Mouse (Mus musculus) granulocyte monocyte progenitor cell, adult 5-6 weeks (primary cell): ENCODE results near the gene Cux1. TPM values are rescaled to one million over a fixed set of nuclear protein-coding genes. Genes with fewer than 3 reads are reported as not detected.
"Not testable (repeated sequence)": the region's sequence is repeated elsewhere in the genome, so short reads cannot be mapped to it uniquely, and the experiment has no call there.

ENCODE experiments used
- ATAC-seq: replicated peaks from 2 replicates; pipeline ENCODE4 v1.8.0; 2016; ENCODE audit warnings: mild to moderate bottlenecking, moderate TSS enrichment, inconsistent platforms; ENCODE audit not compliant: poor library complexity, severe bottlenecking
- total RNA-seq, 2 experiments: library from RNA; stranded (forward) in 1 of 2; stranded (reverse) in 1 of 2; fragments of 200-712, 200-1000 nt in 1 of 2; fragments of >200 nt in 1 of 2; fragmentation: Nextera tagmentation in 1 of 2; gene quantifications; 2 replicates each; pipeline ENCODE4 v1.2.3; 2014 to 2017

The Cux1 gene
- total RNA-seq, 2 experiments from 2014 or later: 94.1 to 109 TPM

DNA sequence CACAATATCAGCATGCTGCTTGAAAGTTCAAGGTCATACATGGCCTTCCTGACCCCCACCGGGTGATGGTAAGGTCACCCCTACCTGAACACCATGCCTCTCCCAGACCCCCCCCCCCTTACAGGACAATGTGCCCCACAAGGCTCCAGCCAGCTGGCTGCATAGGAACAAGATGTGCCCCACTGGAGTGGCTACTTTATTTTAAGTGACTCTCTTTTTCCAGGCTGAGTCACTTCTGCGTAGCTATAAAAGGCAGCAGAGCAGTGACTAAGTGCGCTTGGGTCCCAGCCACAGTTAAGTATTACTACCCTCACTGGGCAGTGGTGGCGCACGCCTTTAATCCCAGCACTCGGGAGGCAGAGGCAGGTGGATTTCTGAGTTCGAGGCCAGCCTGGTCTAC, 86.7 kb downstream of the Cux1 start:
- ATAC-seq: no peak

DNA sequence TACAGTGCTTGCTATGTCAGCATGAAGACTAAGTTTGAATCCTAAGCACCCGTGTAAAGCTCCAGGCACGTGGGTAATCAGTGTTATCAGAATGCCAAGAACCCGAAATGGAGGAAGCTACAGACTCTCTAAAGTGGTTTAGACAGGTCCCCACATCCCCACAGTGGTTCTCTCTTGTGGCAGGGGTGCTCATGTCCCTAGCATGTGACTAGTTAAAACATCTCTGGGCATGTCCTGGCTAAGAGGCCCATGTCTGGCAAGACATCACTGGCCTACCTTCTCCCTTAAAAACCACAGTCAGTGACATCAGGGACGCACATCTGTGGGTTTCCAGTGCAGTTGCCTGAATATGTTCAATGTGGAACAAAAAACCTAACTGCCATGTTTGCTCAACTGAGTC, 87.5 kb downstream of the Cux1 start:
- ATAC-seq: peak; percentile 31

DNA sequence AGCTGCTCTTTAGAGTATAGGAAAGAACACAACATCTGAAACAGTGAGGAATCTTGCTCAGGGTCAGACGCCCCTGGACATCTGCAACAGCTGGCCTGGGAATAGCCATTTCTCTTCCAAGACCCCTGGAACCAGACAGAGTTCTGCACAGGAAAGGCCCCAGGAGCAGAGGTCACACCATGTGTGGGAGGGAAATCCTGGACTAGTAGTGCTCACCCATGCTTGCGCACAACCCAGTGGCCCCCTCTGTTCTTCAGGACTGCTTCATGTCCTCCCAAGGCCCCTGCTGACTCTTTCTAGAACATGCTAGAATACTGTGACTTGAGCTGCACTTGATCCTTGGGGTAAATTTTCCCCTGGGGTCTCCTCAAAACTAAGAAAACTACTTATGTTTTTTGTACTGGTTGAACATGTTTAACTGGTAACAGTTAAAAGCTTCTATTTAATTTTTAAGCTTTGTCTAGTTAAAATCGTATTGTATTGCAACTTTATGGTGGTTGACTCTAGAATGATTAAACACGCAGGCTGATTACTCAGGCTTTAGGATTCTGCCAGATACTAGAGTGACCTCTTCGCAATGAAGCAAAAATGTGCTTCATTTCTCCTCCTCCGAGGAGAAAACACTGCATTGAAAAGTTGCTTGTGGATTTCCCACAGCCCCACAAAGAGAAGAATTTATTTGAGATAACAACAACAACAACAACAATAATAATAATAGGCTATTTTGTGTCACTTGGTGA, 88.1 kb downstream of the Cux1 start:
- ATAC-seq: no peak

DNA sequence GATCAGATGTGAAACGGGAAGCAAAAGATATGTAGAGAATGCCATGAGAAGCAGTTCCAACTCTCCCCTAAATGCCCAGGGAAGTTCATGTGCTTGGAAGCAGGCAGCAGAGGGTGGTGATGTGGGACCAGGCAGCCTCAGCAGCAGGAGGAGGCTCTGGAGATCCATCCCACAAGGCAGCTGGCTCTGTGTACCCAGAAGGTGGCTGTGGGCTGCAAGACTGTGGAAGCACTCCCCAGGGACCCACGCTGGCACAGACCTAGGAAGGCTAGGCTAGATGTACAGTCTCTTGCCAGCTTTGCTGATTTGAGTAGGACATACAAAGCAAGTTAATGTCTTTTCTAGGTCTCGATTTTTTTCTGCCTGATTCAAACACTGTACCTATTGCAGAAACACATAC, 91.0 kb downstream of the Cux1 start:
- ATAC-seq: no peak

DNA sequence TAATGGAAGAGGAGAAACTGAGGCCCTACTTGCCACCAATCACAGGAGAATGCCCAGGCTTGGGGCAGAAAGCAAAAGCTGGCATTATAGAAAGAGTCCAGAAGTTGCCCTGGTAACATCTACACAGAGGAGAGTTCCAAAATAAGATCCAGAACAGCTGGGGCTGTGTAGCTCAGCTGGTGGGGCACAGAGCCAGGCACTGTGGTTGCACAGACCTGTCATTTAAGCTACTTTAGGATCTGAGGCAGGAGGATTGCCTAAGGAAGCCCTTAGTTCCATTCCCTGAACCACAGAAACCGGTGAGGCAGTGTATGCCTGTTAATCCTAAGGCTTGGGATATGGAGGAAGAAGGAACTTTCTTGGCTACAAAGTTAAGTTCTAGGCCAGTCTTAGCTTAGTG, 92.1 kb downstream of the Cux1 start:
- ATAC-seq: no peak

DNA sequence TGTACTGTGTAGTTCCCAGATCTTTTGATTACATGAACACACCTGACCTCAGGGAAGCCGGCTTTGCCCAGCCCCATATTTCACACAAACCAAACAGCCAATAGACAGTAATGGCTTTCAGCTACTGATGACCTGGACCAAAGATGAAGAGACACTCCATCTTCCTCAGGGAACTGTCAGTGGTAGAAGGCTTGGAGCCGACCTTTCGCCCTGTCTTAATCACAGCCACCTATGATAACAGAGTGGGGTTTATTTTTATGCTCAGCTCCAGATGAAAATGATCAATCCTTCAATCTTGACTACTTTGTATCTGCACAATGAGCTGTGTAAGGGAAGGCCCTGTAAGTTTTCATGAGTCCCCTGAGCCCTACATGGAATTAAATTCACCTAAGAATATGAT, 93.2 kb downstream of the Cux1 start:
- no peak for ATAC-seq

DNA sequence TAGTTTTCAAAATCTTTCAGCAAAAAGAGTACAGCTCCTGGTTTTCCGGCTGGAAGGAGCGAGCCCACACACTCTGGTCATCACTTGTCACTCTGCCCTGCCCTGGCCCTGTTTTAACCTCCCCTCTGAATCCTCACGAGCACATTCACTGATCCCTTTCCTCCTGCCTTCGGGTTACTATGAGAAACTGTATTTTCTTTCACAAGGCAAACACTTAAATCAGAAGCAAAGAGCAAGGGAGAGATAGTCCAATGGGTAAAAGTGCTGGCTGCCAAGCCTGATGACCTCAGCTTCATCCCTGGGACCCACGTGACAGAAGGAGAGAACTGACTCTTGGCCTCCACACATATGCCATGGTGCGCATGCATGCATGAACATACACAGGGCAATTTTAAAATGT, 94.0 kb downstream of the Cux1 start:
- no peak for ATAC-seq

DNA sequence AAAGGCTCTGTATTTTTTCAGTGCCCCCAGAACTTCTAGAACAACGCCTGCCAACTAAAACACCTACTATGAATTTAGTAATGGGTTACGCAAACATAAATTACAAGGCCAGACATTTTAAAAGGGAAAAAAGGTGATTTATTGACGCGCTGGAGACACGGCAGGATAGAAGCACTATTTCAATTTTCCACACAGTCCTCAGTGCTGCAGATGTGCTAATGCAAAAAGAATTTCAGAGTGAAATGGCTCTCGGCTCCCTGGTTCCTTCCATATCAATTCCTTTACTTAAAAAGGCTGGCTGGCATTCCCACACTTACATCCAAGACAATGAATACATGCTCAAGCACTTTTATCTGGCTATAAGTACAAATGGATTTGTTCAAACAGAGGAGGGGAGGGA, 94.4 kb downstream of the Cux1 start:
- ATAC-seq: no peak

DNA sequence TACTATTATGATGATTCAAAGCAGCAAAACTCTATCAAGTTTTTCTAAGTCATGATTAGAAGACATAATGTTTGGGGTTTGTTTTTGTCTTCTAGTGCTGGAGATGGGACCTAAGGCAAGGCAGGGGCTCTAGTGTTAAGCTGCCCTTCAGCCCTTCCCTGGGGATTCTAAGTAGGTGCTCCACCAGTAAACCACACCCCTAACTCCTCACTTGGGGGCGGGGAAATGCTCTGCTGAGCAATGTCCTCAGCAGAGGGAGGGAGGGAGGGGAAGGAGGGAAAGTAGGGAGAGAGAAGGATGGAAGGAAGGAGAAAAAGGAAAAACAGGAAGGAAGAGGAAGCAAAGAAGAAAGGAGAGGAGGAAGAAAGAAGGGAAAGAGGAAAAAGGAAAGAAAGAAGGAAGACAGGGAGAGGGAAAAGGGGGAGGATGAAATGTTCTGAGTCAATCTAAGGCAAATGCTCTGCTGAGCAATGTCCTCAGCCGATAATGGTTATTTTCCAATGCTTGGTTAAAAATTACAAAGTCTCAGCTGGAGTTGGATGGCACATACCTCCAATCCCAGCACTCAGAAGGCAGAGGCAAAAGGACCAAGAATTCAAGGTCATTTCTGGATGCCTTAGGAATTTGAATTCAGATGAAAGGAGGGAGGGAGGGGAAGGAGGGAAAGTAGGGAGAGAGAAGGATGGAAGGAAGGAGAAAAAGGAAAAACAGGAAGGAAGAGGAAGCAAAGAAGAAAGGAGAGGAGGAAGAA, 96.1 kb downstream of the Cux1 start:
- ATAC-seq: not testable (repeated sequence)

DNA sequence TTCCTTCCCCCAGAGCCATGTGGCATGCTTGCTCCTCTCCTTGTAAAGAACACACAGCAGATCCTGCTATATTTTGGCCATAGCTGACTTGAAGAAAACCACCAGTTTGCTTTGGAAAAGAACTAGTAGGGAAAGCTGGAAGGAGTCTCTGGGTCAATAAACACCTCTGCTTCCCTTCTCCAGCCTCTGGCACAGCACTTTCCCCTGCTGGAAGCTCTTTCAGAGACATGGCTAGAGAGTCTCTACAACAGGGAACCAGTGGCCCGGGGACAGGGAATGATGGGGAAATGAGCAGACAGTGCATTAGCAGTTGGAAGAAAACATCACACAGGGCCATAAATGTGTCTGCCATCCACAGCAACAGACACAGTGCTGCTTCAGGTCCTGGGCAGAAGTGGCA, 98.0 kb downstream of the Cux1 start:
- no peak for ATAC-seq

DNA sequence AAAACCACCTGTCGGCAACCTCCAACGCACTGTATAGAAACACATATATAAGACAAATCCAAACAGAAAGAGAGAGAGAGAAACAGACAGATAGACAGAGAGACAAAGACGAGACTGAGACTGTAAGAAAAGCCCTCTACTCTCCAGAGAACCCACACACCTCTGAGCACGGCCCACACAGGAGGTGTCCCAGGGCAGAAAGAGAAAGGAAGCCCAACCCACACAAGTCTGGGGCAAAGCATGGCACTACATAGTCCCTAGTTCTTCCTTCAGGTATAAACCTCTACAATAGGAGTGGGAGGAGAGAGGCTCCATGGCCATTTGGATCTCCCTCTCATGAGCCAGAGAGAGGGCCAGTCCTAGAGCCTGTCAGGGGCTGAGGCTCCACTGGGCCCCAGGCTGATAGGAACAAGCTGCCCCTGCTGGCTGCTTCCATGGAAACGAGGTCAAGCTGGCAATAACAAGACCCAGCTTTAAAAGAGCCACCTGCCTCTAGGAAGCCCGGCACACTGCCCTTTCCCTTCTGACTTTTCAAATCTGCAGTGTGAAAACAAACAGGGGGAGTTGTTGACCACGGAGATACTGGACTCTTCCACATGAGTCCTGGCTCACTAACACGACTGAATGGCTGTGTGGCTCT, 99.8 kb downstream of the Cux1 start:
- no peak for ATAC-seq

DNA sequence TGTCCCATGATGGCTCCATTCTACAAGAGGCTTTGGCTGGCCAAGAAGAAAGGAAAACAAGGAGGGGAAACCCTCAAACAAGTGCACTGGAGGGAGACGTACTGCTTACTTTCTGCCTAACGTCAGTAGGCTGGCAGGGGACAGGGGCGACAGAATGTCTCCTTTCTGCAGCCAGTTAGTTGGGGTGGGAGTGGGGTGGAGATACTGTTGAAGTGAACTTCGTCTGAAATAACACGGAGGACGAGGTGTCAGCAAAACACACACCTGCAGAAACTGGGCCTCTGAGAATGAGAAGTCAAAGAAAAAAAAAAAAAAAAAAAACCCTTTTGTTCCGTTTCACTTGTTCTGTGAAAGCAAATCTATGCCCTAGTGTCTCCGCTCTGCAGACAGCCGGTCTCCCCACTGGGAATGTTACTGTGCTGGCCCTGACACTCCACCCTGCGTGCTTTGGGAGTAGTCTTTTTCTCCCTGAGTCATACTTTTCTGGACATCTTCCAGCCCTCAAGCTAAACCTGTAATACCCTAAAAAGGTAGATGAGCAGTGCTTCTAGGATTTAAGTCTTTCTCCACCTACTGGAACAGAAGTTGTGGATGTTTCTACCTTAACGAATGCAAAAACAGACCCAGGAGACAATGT, 101.4 kb downstream of the Cux1 start:
- no peak for ATAC-seq

DNA sequence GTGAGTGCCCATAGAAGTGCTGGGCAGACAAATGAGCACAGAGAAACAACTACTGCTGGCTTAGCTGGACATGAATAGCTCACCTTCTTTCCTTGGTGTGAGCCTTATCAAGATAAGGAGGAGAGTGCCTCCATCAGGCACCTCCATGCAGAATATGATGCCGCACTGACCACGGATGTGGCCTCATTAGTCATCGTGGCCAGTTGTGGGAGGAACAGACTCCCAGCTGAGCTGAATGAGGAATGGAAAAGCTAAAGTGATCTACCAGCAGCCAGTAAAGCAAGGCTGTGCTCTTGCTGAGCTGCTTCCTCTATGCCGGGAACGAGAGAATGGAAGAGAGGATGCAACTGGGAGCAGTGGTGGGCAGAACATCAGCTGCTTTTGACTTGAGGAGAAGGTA, 101.9 kb downstream of the Cux1 start:
- ATAC-seq: peak; percentile 68

DNA sequence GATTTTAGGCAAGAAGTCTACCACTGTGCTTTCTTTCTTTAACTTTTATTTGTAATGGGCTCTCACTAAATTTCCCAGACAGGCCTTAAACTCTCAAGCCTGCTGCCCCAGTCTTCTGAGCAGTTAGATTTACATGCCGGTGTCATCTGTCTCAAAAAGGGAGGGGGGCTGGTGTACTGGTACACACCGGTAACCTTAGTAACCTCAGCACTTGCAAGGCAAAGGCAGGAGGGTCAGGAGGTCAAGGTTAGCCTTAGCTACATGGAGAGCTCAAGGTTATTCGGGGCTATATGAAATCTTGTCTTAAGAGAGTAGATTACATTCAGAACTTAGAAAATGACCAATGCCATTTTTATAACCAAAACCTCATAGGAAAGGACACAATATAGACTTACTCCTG, 102.4 kb downstream of the Cux1 start:
- no peak for ATAC-seq

DNA sequence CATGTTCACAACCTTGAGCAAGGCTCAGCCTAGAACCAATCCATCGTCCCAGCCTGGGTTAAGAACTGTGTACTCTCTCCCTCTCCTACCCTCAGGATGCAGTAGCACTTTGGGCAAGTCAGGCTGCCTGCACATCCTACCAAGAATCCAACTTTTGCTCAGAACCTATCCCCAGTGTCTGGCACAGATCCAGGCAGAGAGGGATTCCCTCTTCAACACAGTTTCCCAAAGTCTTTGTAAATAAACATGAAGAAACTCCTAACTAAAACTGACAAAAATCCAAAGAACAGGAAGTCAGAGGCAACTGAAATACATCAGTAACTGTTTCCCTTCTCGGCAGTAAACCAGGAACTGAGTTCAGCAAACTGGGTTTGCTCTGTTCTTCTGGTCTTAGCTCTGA, 103.2 kb downstream of the Cux1 start:
- ATAC-seq: peak; percentile 57

DNA sequence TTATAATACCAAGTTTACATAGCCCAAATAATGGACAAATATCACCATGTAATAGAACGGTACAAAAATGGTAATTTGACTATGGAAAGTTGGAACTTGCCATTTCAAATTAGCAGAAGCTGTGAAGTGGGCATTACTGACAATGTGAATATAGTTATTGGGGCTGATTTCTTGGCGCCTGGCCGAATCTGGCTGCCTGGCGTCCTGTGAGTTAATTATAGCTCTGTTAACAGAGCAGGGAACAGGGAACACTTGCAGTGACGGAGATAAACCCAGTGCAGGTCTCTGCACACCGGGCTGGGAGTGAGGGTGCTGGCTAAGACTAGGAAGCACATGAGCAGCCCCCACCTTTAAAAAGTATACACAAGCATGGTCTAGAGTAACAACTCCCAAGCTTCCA, 104.7 kb downstream of the Cux1 start:
- ATAC-seq: no peak

DNA sequence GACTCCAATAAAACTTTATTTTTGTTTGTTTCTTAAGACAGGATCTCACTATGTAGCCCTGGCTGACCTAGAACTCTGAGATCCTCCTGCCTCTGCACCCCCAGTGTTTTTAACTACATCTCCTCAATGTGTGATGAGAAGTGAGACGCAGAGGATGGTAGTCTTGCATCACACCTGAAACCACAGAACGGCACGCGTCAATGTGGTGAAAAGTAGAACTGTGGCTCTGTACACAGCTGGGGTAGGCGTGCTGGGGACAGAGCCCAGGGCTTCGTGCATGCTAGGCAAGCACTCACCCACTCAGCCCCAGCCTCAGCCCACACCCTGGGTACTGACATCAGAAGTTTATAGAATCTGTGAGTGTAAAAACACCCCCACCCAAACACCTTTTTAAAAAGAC, 107.4 kb downstream of the Cux1 start:
- ATAC-seq: peak; percentile 55

DNA sequence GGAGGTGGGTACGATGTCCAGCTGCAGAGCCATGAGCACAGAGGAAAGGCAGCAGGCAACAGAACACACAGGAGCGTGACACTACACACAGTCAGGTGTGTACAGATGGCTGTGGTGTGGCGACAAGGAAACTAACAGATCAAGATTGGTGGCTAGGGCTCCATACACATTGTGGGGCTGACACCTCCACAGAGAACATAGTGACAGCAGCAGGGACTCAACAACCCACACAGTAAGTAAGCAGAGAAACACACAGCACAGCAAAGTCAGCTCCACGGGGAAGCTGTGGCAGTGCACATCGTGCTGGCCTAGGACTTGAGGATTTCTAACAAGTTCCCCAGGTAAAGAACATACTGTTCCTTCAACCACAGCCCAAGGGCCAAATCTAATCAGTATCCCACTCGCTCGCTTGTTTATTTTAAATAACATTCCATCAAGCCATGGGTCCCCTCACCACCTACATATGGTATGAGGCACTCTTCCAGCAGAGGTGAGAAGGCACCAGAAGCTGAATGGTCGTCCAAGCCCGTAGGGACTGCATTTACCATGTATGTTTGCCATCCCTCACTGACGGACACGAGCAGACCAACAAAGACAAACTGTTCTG, 108.3 kb downstream of the Cux1 start:
- ATAC-seq: no peak; the same call in 1 of the 2 replicates

DNA sequence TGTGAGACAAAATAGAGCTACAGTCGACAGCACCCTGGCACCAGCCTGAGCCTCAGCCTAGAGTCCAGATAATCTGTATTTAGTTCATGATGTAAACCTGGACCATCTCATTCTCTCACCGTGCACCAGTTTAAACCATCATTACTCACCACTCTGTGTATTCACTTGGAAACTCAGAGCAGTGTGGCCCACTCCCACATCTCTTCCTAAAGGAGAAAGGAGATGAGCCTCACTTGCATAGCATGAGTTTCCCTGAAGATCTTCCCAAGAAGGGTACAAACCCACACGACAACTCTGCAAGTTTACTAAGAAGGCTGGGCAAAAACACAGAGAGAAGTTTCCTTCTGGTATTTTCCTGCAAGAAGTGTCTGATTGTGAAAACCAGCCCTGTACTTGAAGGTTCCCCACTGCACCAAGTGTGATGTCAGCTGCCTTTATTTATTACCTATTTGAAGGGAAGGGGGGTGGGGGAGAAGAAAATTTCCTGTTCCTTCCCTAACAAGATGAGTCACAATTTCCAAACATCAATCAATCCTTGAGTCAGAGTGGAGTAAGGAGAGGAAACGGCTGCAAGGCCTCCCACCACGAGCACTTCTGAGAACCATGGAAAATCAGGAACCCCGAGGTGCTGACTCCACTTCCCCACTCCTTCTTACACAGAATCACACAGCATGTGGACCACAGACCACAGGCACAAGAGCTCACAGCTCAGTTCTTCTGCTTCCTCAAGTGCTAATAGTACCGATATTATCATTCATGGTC, 109.0 kb downstream of the Cux1 start:
- peak; percentile 91 for ATAC-seq

DNA sequence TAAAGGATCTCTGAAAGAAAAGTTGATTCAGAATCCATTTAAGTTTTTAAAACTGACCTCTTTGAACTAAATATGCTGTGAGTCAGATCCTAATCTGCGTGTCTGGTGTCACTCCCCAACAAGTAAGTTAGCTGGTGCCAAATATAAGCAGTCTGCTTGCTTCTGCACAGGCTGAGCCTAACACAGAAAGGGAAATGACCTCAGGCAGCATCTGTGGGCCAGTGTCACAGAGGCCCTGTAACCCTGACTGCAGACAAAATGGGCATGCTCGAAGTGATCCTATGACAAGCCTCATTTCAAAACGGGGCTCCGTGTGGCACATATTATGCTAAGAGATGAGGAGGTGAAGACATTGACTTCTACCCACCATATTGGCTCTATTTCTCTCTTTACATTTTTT, 110.9 kb downstream of the Cux1 start:
- no peak for ATAC-seq
